Mouse (Mus musculus) lung, adult 2 months (tissue): ENCODE data around the gene Ppfia4. TPM values are rescaled to one million over a fixed set of nuclear protein-coding genes. Genes with fewer than 3 reads are reported as not detected.

ENCODE experiments used
- DNase-seq: peaks from one replicate; pipeline ENCODE4 v3.0.0; 2022
- H3K4me1 ChIP-seq: fragments of 200-500 bp; 2 replicates; pipeline ENCODE4 v1.6.1; 2011; ENCODE audit warnings: low read length; ENCODE audit not compliant: control insufficient read depth, insufficient read depth
- H3K4me3 ChIP-seq: fragments of 200-500 bp; replicated peaks from 2 replicates; pipeline ENCODE3; 2011; ENCODE audit warnings: low read depth, mild to moderate bottlenecking, control low read depth, low read length; ENCODE audit errors: extremely low read depth
- CTCF ChIP-seq: fragments of 200-500 bp; IDR thresholded peaks from 2 replicates; pipeline ENCODE4 v1.5.1; 2011; ENCODE audit warnings: mild to moderate bottlenecking, low read length, control low read depth; ENCODE audit not compliant: insufficient read depth
- POLR2A ChIP-seq: fragments of 200-500 bp; IDR thresholded peaks from 2 replicates; pipeline ENCODE4 v1.6.1; 2011; ENCODE audit warnings: low read depth, mild to moderate bottlenecking, control low read depth, low read length, borderline replicate concordance; ENCODE audit errors: extremely low read depth
- WGBS: fragments of 180-500 bp; shearing (Covaris S2); methylation state at CpG from one replicate; pipeline ENCODE4 v1.1.7; 2018; 5-methylcytosine and 5-hydroxymethylcytosine counted together
- polyA plus RNA-seq: library from polyadenylated mRNA; depleted of rRNA; stranded (reverse); fragments of >200 nt; gene quantifications from 2 replicates; pipeline ENCODE4 v1.2.3, GENCODE M21; 2012

Ppfia4 gene
- polyA plus RNA-seq, 1 experiment = 11.3 TPM

DNA sequence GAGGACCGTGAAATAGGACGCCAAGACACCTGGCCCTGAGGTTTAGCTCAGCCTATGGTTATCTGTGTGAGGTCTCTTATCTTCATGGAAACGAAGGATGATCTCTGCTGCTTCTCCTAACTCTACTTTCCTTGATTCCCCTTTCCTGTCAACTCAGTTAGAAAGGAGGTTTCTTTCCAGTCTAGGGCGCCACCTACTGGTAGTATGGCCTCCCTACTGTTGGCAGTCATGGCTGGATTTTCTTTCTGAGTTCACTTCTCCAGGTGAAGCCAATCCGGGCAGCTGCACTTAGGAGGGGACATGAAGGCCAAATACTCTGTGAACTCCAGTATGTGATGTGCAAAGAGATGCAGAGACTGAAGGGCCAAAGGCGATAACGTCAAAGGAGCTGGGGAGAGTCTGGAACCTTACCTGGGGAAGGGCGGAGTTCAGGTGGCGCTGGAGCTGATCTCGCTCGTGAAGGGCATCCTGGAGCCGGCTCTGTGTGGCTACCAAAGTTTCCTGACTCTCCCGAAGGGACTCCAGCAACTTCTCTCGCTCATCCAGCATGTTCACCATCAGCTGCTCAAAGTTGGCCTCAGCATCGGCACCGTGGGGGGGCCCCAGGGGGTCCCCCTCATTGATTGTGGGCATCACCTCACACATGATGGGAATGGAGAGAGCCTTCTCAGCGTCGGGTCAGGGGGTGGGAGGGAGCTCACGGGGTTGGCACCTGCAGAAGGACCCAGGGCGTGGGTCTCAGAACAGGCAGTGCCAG lies 671 bp downstream of the Ppfia4 start:
- DNase-seq = peak; percentile 72
- Histone ChIP-seq H3K4me3 (no peak overlapping the region), H3K4me1 (no peaks in the 10 kb centered on the region)
- 46% methylated on average over 20 of the region's 20 CpGs for WGBS
- peak; percentile 70 for TF ChIP-seq CTCF
- no peak for TF ChIP-seq POLR2A

DNA sequence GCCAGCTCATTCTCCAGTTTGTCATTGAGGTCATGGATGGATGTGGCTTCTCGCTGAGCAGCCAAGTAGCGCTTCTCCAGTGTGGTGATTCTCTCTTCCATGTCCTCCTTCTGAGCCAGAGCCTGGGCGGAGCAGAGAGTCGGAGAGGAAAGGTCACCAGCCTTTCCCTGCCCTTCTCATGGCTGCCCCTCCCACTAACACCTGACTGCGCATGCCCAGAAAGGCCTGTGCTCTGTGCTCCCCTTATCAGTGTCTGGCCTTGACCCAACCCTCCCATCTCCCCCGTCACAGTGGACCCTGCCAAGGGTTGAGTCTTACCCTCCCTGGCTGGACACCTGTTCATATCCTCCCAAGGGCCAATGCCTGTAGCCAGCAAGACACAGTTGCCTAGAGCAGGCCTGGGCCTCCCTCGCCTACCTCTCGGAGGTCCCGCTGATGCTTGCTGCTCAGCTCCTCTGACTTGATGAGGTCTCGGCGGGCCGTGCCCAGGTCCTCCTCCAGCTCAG lies 5.8 kb downstream of the Ppfia4 start:
- TF ChIP-seq CTCF (no peak), POLR2A (no peak)
- Histone ChIP-seq H3K4me1 (no peaks in the 10 kb centered on the region), H3K4me3 (no peak overlapping the region)
- DNase-seq = no peak
- 92% methylated on average over 12 of the region's 12 CpGs for WGBS

DNA sequence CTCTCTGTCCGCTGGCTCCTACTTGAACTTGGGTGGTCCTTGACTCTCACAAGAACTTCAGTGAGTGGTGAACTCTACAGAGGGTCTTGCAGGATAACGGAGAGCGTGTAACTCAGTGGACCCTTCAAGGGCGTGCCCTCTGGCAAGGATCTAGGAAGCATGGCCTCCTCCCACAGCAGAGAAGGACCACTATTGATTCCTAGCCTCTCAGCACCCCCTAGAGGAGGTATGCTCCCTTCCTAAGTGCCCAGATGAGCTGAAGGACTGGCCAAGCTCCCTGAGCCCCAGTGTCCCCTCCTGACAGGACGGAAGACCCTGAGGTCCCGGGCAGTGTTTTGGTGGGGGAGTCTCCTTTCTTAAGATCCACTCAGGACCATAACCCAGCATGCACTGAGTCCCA lies 10.1 kb downstream of the Ppfia4 start:
- Histone ChIP-seq H3K4me3 (no peak overlapping the region), H3K4me1 (no peaks in the 10 kb centered on the region)
- 70% methylated on average over 6 of the region's 6 CpGs for WGBS
- no peak for DNase-seq
- TF ChIP-seq CTCF (peak; percentile 67), POLR2A (no peak)

GRCm38 (mm10) chr1:134320691-134321301 lies 11.9 kb downstream of the Ppfia4 start:
- DNase-seq = no peak
- no peak for TF ChIP-seq POLR2A
- no peak for TF ChIP-seq CTCF
- Histone ChIP-seq H3K4me1 (no peaks in the 10 kb centered on the region), H3K4me3 (no peak overlapping the region)
- 62% methylated on average over 14 of the region's 14 CpGs for WGBS

DNA sequence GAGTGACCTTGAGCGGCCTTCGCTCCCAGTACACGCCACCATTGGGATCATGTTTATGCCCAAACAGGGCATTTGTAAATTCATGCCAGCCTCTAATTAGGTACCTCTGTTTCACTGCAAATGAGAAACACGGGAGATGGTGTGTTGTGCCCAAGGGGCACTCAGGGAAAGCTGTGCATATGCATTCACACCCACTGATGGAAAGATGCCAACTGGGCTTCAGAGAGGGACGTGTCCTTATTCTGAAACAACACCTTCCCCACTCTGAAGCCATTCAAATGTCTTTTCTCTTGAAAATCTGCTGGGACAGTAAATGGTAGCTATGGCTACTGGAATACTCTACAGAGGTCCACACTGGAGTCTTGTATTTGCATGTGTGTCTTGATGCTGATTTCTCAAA lies 14.5 kb downstream of the Ppfia4 start:
- 79% methylated on average over 5 of the region's 5 CpGs for WGBS
- no peaks in the 10 kb centered on the region for H3K4me1 ChIP-seq
- DNase-seq = no peak
- TF ChIP-seq CTCF = no peak
- TF ChIP-seq POLR2A = no peak
- no peak overlapping the region for H3K4me3 ChIP-seq

DNA sequence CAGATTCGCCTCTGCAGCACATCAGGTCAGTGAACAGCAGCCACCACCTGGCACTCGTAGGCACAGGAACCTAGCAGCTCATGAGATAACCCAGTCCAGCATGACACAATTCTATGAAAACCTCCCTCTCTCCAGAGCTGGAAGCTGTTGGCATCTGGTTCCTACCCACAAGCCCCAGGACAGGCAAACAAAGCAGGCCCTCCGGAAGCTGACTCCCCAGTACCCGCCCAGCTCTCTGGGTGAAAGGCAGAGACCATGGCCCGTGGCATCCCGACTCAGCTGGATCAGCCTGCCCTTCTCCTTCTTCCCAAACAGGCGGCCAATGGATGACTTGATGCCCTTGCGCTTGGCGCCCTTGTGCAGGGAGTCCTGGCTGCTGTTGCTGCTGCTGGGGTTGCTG lies 16.4 kb downstream of the Ppfia4 start:
- Histone ChIP-seq H3K4me3 (no peak overlapping the region), H3K4me1 (no peaks in the 10 kb centered on the region)
- TF ChIP-seq POLR2A (no peak), CTCF (no peak)
- 72% methylated on average over 9 of the region's 9 CpGs for WGBS
- DNase-seq = no peak

GRCm38 (mm10) chr1:134315181-134315580 lies 17.5 kb downstream of the Ppfia4 start:
- Histone ChIP-seq H3K4me3 (no peak overlapping the region), H3K4me1 (no peaks in the 10 kb centered on the region)
- 84% methylated on average over 5 of the region's 5 CpGs for WGBS
- no peak for TF ChIP-seq CTCF
- TF ChIP-seq POLR2A = no peak
- DNase-seq = no peak

- TF ChIP-seq POLR2A = no peak
- TF ChIP-seq CTCF = no peak
- 81% methylated on average over 7 of the region's 7 CpGs for WGBS
- H3K4me3 ChIP-seq = no peak overlapping the region
- no peaks in the 10 kb centered on the region for H3K4me1 ChIP-seq
- no peak for DNase-seq
Measured at GRCm38 (mm10) chr1:134311760-134312159, 21.0 kb downstream of the Ppfia4 start.

DNA sequence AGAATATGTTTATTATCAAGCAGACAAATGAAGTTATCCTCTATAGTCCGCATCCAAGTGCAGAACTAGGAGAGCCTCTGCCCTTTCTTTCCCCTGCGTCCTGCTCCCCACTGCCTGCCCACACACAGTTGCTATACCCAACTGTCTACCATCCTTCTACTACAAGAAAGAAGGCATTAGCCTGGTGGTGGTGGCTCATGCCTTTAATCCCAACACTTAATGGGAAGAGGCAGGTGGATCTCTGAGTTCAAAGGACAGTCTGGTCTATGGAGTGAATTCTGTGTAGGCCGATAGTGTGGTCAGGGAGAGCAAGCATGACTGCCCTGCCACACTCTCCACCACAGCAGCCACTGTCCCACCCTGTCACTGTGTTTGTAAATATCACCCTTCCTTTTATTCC lies 22.0 kb downstream of the Ppfia4 start:
- TF ChIP-seq CTCF (no peak), POLR2A (no peak)
- WGBS = 94% methylated on average over 3 of the region's 3 CpGs
- DNase-seq = no peak
- Histone ChIP-seq H3K4me1 (no peaks in the 10 kb centered on the region), H3K4me3 (no peak overlapping the region)

GRCm38 (mm10) chr1:134310291-134310690 lies 22.4 kb downstream of the Ppfia4 start:
- DNase-seq = no peak
- 53% methylated on average over 2 of the region's 2 CpGs for WGBS
- Histone ChIP-seq H3K4me1 (no peaks in the 10 kb centered on the region), H3K4me3 (no peak overlapping the region)
- TF ChIP-seq POLR2A (no peak), CTCF (no peak)
